Mouse (Mus musculus) kidney, adult 2 months (tissue): ENCODE data around the gene Atp7b.

Experiments
- CTCF ChIP-seq: fragments of 200-500 bp; conservative IDR thresholded peaks from 2 replicates; pipeline ENCODE4 v1.5.1; 2011; ENCODE audit warnings: low read depth, mild to moderate bottlenecking, control low read depth, low read length, moderate library complexity, mixed read lengths; ENCODE audit not compliant: insufficient read depth, insufficient read length
- POLR2A ChIP-seq: fragments of 200-500 bp; IDR thresholded peaks from one replicate; pipeline ENCODE4 v1.6.1; 2011; ENCODE audit warnings: low read depth, low read length, control low read depth

DNA sequence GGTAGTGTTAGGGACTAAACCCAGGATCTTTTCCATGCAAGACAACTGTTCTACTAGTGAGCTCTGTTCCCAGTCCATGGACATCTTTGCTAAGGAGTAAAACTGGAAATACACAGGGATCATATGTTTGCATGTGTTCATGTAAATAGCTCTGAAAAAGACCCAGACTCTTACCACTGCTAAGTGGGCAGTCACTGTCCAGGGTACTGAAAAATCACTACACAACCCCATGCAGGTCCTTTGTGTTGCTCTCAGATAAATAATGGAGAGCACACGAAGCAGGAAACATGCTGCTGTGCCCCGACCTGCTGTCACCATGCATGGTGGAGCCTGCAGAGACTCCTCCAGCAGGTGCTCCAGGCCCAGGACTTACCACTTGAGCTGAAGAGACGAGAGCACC is 64.9 kb downstream of the Atp7b start:
- TF ChIP-seq POLR2A (no peak), CTCF (no peak)
